Mouse (Mus musculus) kidney, adult 11 months (tissue): ENCODE measurements around the gene Senp2.
A peak's percentile ranks its signal among the peaks of the same experiment; 100 is the strongest.

Experiments
- DNase-seq: peaks from one replicate; pipeline ENCODE4 v3.0.0; 2022

The Senp2 gene

GRCm38 (mm10) chr16:22038554-22038953 lies 29.3 kb downstream of the Senp2 start:
- DNase-seq: no peak

DNA sequence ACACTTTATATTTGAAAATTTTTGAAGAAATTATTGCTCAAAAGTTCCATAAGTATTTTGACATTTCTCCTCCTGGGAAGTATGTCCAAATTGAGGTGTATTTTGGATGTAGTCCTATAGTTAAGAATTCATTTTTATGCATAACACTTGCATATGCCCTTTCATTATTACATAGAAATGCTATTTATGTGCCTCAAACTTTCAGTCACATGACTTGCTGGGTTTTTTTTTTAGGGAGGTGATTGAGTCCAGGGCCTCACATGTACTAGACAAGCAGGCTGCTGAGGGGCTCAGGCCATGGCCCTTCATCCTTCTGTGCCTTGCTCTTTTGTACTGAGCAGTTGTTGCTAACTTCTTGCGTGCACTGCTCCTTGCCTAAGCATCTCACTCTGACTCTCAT lies 30.7 kb downstream of the Senp2 start:
- no peak for DNase-seq

DNA sequence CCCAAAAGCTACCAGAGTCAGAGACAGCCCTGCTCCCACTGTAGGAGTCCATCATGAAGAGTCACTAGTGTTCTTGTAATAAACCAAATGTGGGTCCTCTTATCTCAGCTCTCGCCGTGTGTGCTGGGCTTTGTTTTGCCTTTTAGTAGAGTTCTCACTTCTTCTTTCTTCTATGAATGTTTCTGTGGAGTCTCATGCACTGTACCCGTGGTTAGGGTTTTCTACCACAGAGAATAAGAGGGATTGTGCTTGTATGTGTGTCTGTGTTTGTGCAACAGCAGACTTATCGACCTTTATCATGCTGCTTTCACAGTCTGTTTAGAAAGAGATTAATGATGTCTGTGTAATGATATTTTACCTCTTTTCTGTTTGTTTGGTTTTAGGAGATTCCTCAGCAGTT lies 34.5 kb downstream of the Senp2 start:
- no peak for DNase-seq

DNA sequence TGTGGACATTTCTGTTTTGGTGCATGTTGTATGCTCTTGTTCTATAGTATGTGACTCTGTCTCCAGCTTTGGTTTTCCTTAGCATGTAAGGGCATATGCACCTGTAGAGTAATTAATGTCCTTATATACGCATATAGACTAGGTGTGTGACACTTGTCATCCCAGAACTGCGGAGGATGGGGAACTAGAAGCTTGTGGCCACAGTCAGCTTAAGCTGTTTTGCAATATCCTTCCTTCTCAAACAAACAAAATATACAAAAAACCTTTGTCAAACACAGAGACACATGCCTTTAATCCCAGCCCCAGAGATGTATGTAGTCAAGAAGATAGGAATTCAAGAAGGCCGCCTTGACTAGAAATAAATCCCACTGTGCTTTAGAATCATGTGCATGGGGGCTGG lies 36.6 kb downstream of the Senp2 start:
- no peak for DNase-seq

DNA sequence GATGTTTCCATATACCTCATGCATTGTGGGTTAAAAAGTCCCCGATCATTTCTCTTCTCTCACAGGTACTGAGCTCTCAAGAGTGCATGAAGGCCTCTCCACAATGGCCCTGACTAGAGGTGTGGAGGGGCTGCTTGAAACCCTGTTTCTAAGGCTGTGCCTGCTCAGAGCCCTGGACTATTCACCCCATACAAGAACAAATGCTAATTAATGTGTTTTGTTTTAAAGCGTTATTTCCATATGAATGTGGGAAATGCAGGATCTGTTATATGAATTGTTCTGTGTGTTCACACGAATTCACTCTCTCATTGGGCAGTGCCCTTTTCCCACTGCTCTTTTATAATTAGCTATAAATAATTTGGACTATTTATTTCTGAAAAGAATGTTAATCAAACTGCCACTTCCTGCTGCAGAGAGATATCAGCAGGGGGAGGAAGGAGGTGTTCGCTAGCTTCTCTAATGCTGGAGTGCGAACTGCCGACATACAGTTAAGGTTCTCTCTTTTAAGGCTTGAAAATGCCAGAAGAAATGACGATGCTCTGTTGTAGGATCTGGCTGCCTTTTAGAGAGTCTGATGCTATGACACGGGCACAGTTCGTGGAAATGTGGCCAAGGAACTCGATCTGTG lies 37.6 kb downstream of the Senp2 start:
- DNase-seq: no peak

- no peak for DNase-seq
Measured at GRCm38 (mm10) chr16:22053411-22053810, 44.1 kb downstream of the Senp2 start.

DNA sequence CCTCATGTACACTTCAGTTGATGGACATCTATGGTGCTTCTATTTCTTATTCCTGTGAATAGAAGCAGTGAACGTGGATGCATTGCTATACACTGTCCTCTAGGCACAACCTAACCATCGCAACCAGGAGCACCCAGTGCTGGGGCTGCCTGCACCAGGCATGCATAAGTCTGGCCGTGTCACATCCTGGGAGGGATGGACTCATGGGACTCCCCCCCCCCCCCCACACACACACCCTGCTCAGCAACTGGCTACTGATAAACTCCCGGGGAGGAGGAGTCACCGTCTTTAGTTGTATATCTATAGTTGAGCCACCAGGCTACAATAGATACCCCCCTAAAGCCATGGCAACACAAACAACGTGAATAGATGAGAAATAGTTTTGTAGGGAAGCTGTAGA lies 48.2 kb downstream of the Senp2 start:
- no peak for DNase-seq

- DNase-seq: no peak
Measured at GRCm38 (mm10) chr16:22058871-22059270, 49.6 kb downstream of the Senp2 start.

- no peak for DNase-seq
Measured at GRCm38 (mm10) chr16:22060416-22060815, 51.1 kb downstream of the Senp2 start.

- no peak for DNase-seq
Measured at GRCm38 (mm10) chr16:22061555-22062160, 52.4 kb downstream of the Senp2 start.

GRCm38 (mm10) chr16:22062284-22062683 lies 53.0 kb downstream of the Senp2 start:
- DNase-seq: no peak

- DNase-seq: no peak
Measured at GRCm38 (mm10) chr16:22065536-22065935, 56.3 kb downstream of the Senp2 start.

- DNase-seq: peak; percentile 31
Measured at GRCm38 (mm10) chr16:22067406-22067805, 58.1 kb downstream of the Senp2 start.

DNA sequence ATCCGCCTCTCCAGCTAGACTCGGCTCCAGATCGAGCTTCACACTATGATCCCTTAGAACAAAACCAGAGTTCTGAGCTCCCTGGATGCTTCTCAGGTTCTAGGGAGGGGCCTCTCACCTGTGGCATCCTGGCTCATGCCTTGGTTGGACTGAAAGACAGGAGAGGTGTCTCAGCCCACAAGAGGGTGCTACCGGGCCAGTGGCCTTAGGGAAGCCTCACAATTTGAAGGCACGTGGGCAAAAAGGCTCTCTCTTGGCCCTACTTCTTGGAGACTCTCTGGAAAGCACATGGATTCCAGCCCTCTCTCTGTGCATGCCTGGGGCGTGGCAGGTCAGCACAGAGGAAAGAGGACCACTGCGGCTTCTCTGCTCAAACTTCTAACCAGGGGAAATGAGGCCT lies 62.1 kb downstream of the Senp2 start:
- no peak for DNase-seq

DNA sequence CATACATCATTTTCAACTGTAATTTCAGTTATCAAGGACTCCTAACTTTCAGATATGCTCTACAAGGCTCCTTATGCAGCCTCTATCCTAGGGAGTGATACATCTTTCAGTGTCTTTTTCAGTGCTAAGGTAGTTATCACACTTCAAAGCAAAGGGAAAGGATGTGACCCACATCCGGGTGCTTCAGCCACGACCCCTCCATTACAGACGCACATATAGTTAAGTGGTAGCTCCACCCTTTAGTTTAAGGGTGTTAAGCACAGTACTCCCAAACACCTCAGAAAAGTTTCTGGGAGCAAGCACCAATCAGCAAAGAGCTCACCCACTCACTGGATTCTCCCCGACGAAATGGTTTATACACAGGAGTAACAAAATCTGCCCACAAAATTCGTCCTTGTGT lies 65.8 kb downstream of the Senp2 start:
- DNase-seq: no peak

GRCm38 (mm10) chr16:22075829-22076619 lies 66.7 kb downstream of the Senp2 start:
- no peak for DNase-seq

DNA sequence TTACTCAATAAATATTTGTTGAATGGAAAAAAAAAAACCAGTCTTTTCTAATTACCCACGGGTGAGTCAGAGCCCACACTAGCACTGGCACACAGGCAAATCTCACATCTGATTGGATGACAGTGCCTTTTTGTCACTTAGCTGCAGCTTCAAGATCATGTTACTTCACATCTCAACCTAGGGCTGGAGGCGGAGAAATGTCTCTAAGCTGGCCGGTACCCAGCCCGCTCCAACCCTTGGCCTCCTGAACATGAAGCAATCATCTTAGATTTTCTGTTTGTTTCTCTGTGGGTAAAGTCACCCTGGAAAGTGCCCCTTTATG lies 67.3 kb downstream of the Senp2 start:
- no peak for DNase-seq

GRCm38 (mm10) chr16:22080125-22080710 lies 70.9 kb downstream of the Senp2 start:
- no peak for DNase-seq

GRCm38 (mm10) chr16:22085411-22085810 lies 76.1 kb downstream of the Senp2 start:
- DNase-seq: no peak

DNA sequence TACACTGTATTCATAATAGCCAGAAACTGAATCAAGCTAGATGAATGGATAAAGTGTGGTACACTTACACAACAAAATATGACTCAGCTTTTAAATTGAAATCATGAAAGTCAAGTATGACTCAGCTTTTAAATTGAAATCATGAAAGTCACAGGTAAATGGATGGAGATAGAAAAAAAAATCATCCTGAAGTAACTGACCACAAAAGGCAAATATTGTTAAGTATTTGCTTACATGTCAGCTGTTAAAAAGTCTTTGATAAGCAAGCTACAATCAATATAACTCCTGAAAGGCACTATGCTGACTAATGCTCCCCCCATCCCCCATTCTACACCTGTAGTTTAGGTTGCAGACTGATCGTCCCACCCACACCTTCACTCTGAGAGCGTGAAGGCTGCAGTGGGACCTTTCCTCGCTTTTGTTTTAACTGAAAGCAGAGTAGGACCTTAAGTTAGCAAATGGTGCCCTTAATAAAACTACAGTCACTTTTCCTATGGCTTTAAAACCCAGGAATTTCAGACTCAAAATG lies 82.0 kb downstream of the Senp2 start:
- DNase-seq: no peak

DNA sequence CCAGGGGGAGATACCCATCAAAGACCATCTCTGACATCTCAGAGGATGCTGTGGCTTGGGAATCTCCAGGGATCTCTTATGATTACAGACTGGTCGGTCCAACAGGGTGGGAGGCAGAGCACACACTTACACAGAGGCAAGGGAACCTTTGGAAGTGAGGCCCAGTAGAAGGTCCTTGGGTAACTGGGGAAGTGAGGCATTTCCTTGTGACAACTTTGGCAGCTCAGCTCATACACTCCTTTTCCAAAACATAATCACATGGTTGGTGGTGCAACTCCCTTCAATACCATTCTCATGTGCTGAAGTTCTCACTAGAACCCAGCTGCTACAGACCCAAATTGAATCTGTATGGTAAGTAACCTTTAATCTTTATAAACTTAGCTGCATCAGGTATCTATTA lies 86.5 kb downstream of the Senp2 start:
- DNase-seq: no peak

GRCm38 (mm10) chr16:22097659-22098058 lies 88.4 kb downstream of the Senp2 start:
- DNase-seq: no peak
